Mouse (Mus musculus): Measurements from ENCODE around the gene Trpm1. TPM values are rescaled to one million over a fixed set of nuclear protein-coding genes. Genes with fewer than 3 reads are reported as not detected.

The Trpm1 gene
- polyA plus RNA-seq, 1 experiment from 2014 or later: 0.42 TPM

DNA sequence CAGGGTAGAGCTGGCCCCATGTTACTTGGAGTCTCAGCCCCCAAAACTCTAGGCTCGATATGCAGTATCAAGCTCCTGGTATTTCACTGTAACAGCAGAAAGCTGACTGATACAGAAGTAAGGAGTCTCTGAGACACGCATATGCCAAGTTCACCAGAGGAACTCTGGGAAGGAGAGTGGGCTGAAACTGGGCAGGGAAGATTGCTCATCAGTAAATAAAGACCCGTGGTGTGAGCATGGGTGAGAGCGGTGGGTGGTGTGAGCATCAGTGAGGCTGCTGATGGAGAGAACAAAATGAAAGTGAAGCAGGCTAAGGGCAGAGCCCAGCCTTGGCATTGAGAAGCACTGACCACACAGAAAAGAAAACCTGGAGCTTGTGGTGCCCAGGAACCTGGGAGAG, 62.0 kb downstream of the Trpm1 start:
- no peak overlapping the region for H3K27ac ChIP-seq (ENCODE audit: low read depth, low read length)
- no peaks in the 10 kb centered on the region for H3K9me3 ChIP-seq (ENCODE audit: control insufficient read depth, low read length)
- H3K9ac ChIP-seq (ENCODE audit: low read length): no peak overlapping the region
- no peak overlapping the region for H3K4me3 ChIP-seq (ENCODE audit: low read depth, low read length)
- H3K27me3 ChIP-seq (ENCODE audit: control insufficient read depth, insufficient read depth, low read length): no peaks in the 10 kb centered on the region
- DNase-seq (ENCODE audit: low spot score) (no peak), ATAC-seq (ENCODE audit: insufficient read depth, low FRiP score, low TSS enrichment) (no peak)
- H3K4me1 ChIP-seq (ENCODE audit: control insufficient read depth, insufficient read depth, low read length): no peaks in the 10 kb centered on the region
- H3K36me3 ChIP-seq (ENCODE audit: control insufficient read depth, insufficient read depth, low read length): no peaks in the 10 kb centered on the region
- no peak overlapping the region for H3K4me2 ChIP-seq (ENCODE audit: low read depth)
- 90% methylated on average over 4 of the region's 4 CpGs for WGBS

DNA sequence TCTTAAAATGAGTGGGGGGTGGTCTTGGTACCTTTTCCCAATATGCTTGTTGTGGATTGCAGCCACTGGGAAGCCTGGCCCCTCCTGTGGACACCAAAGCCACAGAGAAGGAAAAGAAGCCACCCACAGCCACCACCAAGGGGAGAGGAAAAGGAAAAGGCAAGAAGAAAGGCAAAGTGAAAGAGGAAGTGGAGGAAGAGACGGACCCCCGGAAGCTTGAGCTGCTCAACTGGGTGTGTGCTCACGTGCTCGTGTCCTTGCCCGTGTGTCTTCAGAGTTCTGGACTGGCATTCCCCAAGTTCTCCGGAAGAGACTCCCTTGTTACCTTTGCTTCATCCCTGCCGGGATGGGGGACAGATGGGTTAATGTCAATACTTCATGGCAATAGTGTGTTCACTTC, 63.8 kb downstream of the Trpm1 start:
- WGBS: 89% methylated on average over 7 of the region's 7 CpGs
- Histone ChIP-seq H3K27ac (ENCODE audit: low read depth, low read length) (no peak overlapping the region), H3K4me2 (ENCODE audit: low read depth) (no peak overlapping the region), H3K9me3 (ENCODE audit: control insufficient read depth, low read length) (no peaks in the 10 kb centered on the region), H3K4me1 (ENCODE audit: control insufficient read depth, insufficient read depth, low read length) (no peaks in the 10 kb centered on the region), H3K36me3 (ENCODE audit: control insufficient read depth, insufficient read depth, low read length) (no peaks in the 10 kb centered on the region), H3K4me3 (ENCODE audit: low read depth, low read length) (no peak overlapping the region), H3K27me3 (ENCODE audit: control insufficient read depth, insufficient read depth, low read length) (no peaks in the 10 kb centered on the region), H3K9ac (ENCODE audit: low read length) (no peak overlapping the region)
- ATAC-seq (ENCODE audit: insufficient read depth, low FRiP score, low TSS enrichment) (no peak), DNase-seq (ENCODE audit: low spot score) (no peak)

DNA sequence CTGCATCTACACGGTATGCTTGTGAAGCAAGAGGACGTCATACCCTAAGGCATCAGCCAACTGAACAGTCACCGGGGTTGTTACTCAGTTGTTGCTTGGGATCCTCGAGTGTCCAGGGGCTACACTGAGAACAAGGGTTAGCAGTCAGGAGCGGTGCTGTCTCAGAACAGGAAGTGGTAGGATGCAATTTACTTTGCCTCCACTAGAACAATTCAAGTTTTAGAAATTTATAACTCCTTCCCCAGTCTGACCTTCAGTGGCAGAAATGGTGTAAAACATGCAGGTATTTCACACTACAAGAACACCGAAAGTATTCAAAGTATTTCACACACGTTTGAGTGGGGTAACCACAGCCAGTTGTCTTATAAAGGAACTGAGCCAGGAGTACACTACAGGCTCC, 66.1 kb downstream of the Trpm1 start:
- no peak overlapping the region for H3K4me3 ChIP-seq (ENCODE audit: low read depth, low read length)
- H3K36me3 ChIP-seq (ENCODE audit: control insufficient read depth, insufficient read depth, low read length): no peaks in the 10 kb centered on the region
- H3K27ac ChIP-seq (ENCODE audit: low read depth, low read length): no peak overlapping the region
- no peak overlapping the region for H3K4me2 ChIP-seq (ENCODE audit: low read depth)
- 87% methylated on average over 7 of the region's 7 CpGs for whole genome bisulfite sequencing
- no peak for DNase-seq (ENCODE audit: low spot score)
- no peaks in the 10 kb centered on the region for H3K27me3 ChIP-seq (ENCODE audit: control insufficient read depth, insufficient read depth, low read length)
- no peaks in the 10 kb centered on the region for H3K4me1 ChIP-seq (ENCODE audit: control insufficient read depth, insufficient read depth, low read length)
- H3K9me3 ChIP-seq (ENCODE audit: control insufficient read depth, low read length): no peaks in the 10 kb centered on the region
- H3K9ac ChIP-seq (ENCODE audit: low read length): no peak overlapping the region
- no peak for ATAC-seq (ENCODE audit: insufficient read depth, low FRiP score, low TSS enrichment)

DNA sequence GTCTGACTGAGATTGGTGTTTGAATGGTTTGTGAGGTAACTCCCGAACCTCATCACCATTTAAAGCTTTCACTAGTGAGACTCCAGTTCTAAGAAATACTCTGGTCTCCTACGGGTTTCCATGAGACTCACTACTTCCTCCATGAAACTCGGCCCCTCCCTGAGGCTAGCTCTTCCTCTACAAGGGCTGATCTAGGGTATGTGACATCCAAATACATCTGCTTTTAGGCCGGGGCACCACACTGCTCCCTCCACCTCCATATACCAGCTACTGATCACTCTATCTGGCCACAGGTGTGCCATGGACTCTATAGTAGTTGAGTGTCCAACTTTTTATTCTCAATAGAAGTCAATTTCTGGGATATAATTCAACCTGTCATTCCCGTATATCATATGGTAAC, 69.6 kb downstream of the Trpm1 start:
- 90% methylated on average over 5 of the region's 5 CpGs for WGBS
- Histone ChIP-seq H3K4me2 (ENCODE audit: low read depth) (no peak overlapping the region), H3K9ac (ENCODE audit: low read length) (no peak overlapping the region)

DNA sequence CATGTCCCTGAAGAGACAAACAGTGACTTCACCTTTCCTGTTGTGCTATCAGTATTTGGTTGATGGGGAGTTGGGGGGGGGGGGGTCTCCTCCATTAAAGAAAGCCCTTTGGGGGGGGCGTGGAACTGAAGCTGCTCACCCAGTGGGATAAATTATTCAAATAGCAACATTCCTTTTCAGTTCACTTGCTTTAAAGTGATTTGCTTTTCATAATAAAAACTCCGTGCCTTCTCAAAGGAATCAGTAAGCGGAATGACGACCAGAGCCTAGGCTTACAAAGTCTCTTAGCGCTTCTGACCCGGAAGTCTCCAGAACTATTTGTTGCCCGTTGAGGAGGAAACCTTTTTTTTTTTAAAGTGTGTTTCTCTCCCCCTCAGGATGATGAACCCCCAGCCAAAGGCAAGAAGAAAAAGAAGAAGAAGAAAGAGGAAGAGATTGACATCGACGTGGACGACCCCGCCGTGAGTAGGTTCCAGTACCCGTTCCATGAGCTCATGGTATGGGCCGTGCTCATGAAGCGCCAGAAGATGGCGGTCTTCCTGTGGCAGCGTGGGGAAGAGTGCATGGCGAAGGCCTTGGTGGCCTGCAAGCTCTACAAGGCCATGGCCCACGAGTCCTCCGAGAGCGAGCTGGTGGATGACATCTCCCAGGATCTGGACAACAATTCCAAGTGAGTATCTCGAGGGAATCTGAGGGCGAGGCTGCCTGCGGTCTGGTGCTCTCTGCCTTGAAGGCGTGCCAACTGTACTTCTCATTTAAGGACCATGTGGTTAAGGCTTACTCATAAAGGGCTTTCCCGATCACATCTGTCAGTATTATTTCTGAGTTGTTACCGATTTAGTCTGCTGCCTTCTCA, 72.9 kb downstream of the Trpm1 start:
- H3K4me1 ChIP-seq (ENCODE audit: control insufficient read depth, insufficient read depth, low read length): no peaks in the 10 kb centered on the region
- no peaks in the 10 kb centered on the region for H3K36me3 ChIP-seq (ENCODE audit: control insufficient read depth, insufficient read depth, low read length)
- peak; percentile 13 for DNase-seq (ENCODE audit: low spot score)
- no peak overlapping the region for H3K27ac ChIP-seq (ENCODE audit: low read depth, low read length)
- H3K4me2 ChIP-seq (ENCODE audit: low read depth): no peak overlapping the region
- no peak overlapping the region for H3K9ac ChIP-seq (ENCODE audit: low read length)
- no peaks in the 10 kb centered on the region for H3K27me3 ChIP-seq (ENCODE audit: control insufficient read depth, insufficient read depth, low read length)
- ATAC-seq (ENCODE audit: insufficient read depth, low FRiP score, low TSS enrichment): no peak
- 76% methylated on average over 27 of the region's 27 CpGs for WGBS
- no peaks in the 10 kb centered on the region for H3K9me3 ChIP-seq (ENCODE audit: control insufficient read depth, low read length)
- H3K4me3 ChIP-seq (ENCODE audit: low read depth, low read length): no peak overlapping the region

More for the DNA sequence above, 69.6 kb downstream of the Trpm1 start:
- no peak overlapping the region for H3K27ac ChIP-seq (ENCODE audit: low read depth, low read length)
- H3K4me1 ChIP-seq (ENCODE audit: control insufficient read depth, insufficient read depth, low read length): no peaks in the 10 kb centered on the region
- H3K27me3 ChIP-seq (ENCODE audit: control insufficient read depth, insufficient read depth, low read length): no peaks in the 10 kb centered on the region
- no peaks in the 10 kb centered on the region for H3K36me3 ChIP-seq (ENCODE audit: control insufficient read depth, insufficient read depth, low read length)
- no peak for DNase-seq (ENCODE audit: low spot score)
- H3K9me3 ChIP-seq (ENCODE audit: control insufficient read depth, low read length): no peaks in the 10 kb centered on the region
- ATAC-seq (ENCODE audit: insufficient read depth, low FRiP score, low TSS enrichment): no peak
- no peak overlapping the region for H3K4me3 ChIP-seq (ENCODE audit: low read depth, low read length)

DNA sequence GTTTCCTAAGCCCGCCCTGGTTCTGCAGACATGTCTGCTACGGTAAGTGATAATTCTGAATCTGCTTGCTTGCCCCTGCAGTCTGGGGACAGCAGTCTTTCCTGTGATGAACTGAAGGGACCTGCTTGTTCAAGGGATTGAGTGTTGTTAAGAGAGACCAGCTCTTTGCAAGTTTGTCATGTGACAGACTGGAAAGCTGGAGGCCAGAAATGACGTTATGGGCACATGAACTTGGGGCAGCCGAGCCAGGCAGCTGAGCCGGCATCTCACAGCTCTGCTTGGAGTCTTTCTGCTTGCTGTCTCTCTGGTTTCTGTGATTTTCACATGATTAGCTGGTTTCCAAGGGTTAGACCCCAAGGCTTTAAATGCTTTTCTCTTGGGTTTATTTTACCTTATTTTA, 74.0 kb downstream of the Trpm1 start:
- Histone ChIP-seq H3K9me3 (ENCODE audit: control insufficient read depth, low read length) (no peaks in the 10 kb centered on the region), H3K36me3 (ENCODE audit: control insufficient read depth, insufficient read depth, low read length) (no peaks in the 10 kb centered on the region), H3K27ac (ENCODE audit: low read depth, low read length) (no peak overlapping the region), H3K4me2 (ENCODE audit: low read depth) (no peak overlapping the region), H3K27me3 (ENCODE audit: control insufficient read depth, insufficient read depth, low read length) (no peaks in the 10 kb centered on the region), H3K4me1 (ENCODE audit: control insufficient read depth, insufficient read depth, low read length) (no peaks in the 10 kb centered on the region), H3K4me3 (ENCODE audit: low read depth, low read length) (no peak overlapping the region), H3K9ac (ENCODE audit: low read length) (no peak overlapping the region)
- whole genome bisulfite sequencing: 96% methylated on average over 5 of the region's 5 CpGs
- no peak for ATAC-seq (ENCODE audit: insufficient read depth, low FRiP score, low TSS enrichment)
- DNase-seq (ENCODE audit: low spot score): no peak

DNA sequence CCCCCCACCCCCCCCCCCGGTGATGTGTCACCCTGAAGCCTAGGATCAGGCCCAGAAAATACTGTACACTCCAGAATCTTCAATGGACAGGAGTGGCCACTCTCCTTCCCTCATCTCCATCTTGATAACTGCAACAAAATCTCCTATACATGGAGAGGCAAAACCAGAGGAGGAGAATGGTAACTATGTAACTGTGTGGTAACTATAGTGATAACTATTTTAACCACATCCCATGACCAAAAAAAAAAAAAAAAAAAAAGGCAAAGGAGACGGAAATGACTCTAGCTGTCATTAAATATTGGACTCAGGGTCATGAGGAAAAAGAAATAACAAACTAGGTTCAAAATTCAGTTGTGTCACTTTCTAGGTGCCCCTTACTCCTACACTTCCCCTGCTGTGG, 74.7 kb downstream of the Trpm1 start:
- H3K36me3 ChIP-seq (ENCODE audit: control insufficient read depth, insufficient read depth, low read length): no peaks in the 10 kb centered on the region
- no peaks in the 10 kb centered on the region for H3K4me1 ChIP-seq (ENCODE audit: control insufficient read depth, insufficient read depth, low read length)
- WGBS: 92% methylated on average over 2 of the region's 2 CpGs
- ATAC-seq (ENCODE audit: insufficient read depth, low FRiP score, low TSS enrichment) (no peak), DNase-seq (ENCODE audit: low spot score) (no peak)
- no peaks in the 10 kb centered on the region for H3K9me3 ChIP-seq (ENCODE audit: control insufficient read depth, low read length)
- H3K4me2 ChIP-seq (ENCODE audit: low read depth): no peak overlapping the region
- no peak overlapping the region for H3K4me3 ChIP-seq (ENCODE audit: low read depth, low read length)
- no peaks in the 10 kb centered on the region for H3K27me3 ChIP-seq (ENCODE audit: control insufficient read depth, insufficient read depth, low read length)
- no peak overlapping the region for H3K27ac ChIP-seq (ENCODE audit: low read depth, low read length)
- no peak overlapping the region for H3K9ac ChIP-seq (ENCODE audit: low read length)

DNA sequence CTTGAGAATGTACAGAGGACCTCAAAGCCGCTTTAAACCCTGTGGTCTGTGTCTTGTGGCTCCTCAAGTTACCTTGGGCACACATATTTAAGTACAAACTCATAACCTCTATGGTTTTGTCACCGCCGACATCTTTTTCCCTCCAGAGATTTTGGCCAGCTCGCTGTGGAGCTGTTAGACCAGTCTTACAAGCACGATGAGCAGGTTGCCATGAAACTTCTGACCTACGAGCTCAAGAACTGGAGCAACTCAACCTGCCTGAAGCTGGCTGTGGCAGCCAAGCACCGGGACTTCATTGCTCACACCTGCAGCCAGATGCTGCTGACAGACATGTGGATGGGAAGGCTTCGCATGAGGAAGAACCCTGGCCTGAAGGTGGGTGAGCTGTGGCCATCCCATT, 76.3 kb downstream of the Trpm1 start:
- Histone ChIP-seq H3K4me3 (ENCODE audit: low read depth, low read length) (no peak overlapping the region), H3K9me3 (ENCODE audit: control insufficient read depth, low read length) (no peaks in the 10 kb centered on the region), H3K9ac (ENCODE audit: low read length) (no peak overlapping the region), H3K27me3 (ENCODE audit: control insufficient read depth, insufficient read depth, low read length) (no peaks in the 10 kb centered on the region), H3K27ac (ENCODE audit: low read depth, low read length) (no peak overlapping the region), H3K4me2 (ENCODE audit: low read depth) (no peak overlapping the region), H3K4me1 (ENCODE audit: control insufficient read depth, insufficient read depth, low read length) (no peaks in the 10 kb centered on the region), H3K36me3 (ENCODE audit: control insufficient read depth, insufficient read depth, low read length) (no peaks in the 10 kb centered on the region)
- 89% methylated on average over 8 of the region's 8 CpGs for WGBS
- ATAC-seq (ENCODE audit: insufficient read depth, low FRiP score, low TSS enrichment): no peak
- DNase-seq (ENCODE audit: low spot score): no peak

DNA sequence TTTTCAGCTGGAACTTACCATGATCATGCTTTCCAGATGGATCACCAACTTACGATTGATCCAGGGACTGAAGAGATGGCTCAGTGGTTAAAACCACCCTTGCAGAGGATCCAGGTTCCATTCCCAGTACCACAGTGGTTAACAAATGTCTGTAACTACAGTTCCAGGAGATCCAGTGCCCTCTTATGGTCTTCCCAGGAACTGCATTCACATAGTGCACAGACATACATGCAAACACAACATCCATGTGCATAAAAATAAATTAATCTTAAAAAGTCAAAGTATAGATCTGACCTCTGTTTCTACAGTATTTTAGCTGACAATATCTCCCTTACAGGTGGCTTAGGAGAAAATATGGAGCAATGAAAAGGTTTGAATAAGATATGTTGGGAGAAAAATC, 77.4 kb downstream of the Trpm1 start:
- Histone ChIP-seq H3K27me3 (ENCODE audit: control insufficient read depth, insufficient read depth, low read length) (no peaks in the 10 kb centered on the region), H3K4me2 (ENCODE audit: low read depth) (no peak overlapping the region), H3K27ac (ENCODE audit: low read depth, low read length) (no peak overlapping the region), H3K36me3 (ENCODE audit: control insufficient read depth, insufficient read depth, low read length) (no peaks in the 10 kb centered on the region), H3K9ac (ENCODE audit: low read length) (no peak overlapping the region), H3K9me3 (ENCODE audit: control insufficient read depth, low read length) (no peaks in the 10 kb centered on the region), H3K4me1 (ENCODE audit: control insufficient read depth, insufficient read depth, low read length) (no peaks in the 10 kb centered on the region), H3K4me3 (ENCODE audit: low read depth, low read length) (no peak overlapping the region)
- no peak for DNase-seq (ENCODE audit: low spot score)
- WGBS: 96% methylated on average over 1 of the region's 1 CpGs
- no peak for ATAC-seq (ENCODE audit: insufficient read depth, low FRiP score, low TSS enrichment)
